Mouse (Mus musculus): ENCODE measurements around the gene Chd4.
A peak's percentile ranks its signal among the peaks of the same experiment; 100 is the strongest.
"Not testable (repeated sequence)": the region's sequence is repeated elsewhere in the genome, so short reads cannot be mapped to it uniquely, and the experiment has no call there.

Chd4 gene

GRCm38 (mm10) chr6:125095391-125096278 lies at the start of gene Chd4:
Gene Chd4, plus strand, starts transcription at chr6:125095981.
- DNase-seq (ENCODE audit: low spot score): peak; percentile 95

- DNase-seq (ENCODE audit: low spot score): peak; percentile 82
Observed at GRCm38 (mm10) chr6:125046691-125047090, 49.1 kb upstream of the Chd4 start.

GRCm38 (mm10) chr6:125049678-125050077 lies 46.1 kb upstream of the Chd4 start, which contains the start of gene Acrbp:
Gene Acrbp, plus strand, starts transcription at chr6:125049689.
- DNase-seq (ENCODE audit: low spot score): no peak

GRCm38 (mm10) chr6:125051237-125051636 lies 44.5 kb upstream of the Chd4 start:
- no peak for DNase-seq (ENCODE audit: low spot score)

GRCm38 (mm10) chr6:125061493-125061892 lies 34.3 kb upstream of the Chd4 start:
- DNase-seq (ENCODE audit: low spot score): no peak

GRCm38 (mm10) chr6:125062511-125062910 lies 33.3 kb upstream of the Chd4 start:
- DNase-seq (ENCODE audit: low spot score): no peak

GRCm38 (mm10) chr6:125063906-125064305 lies 31.9 kb upstream of the Chd4 start:
- DNase-seq (ENCODE audit: low spot score): no peak

GRCm38 (mm10) chr6:125065223-125065622 lies 30.6 kb upstream of the Chd4 start:
- not testable (repeated sequence) for DNase-seq (ENCODE audit: low spot score)

GRCm38 (mm10) chr6:125067571-125067995 lies 28.2 kb upstream of the Chd4 start, which contains the start of gene Lpar5:
Gene Lpar5, plus strand, starts transcription at chr6:125067920.
- no peak for DNase-seq (ENCODE audit: low spot score)

- DNase-seq (ENCODE audit: low spot score): peak; percentile 35
Observed at GRCm38 (mm10) chr6:125071170-125071895, 24.4 kb upstream of the Chd4 start.

GRCm38 (mm10) chr6:125071896-125072279 lies 23.9 kb upstream of the Chd4 start:
- DNase-seq (ENCODE audit: low spot score): no peak

- no peak for DNase-seq (ENCODE audit: low spot score)
Observed at GRCm38 (mm10) chr6:125073825-125074224, 22.0 kb upstream of the Chd4 start.

- no peak for DNase-seq (ENCODE audit: low spot score)
Observed at GRCm38 (mm10) chr6:125081394-125081793, 14.4 kb upstream of the Chd4 start.

GRCm38 (mm10) chr6:125081797-125082560 lies 13.8 kb upstream of the Chd4 start:
- DNase-seq (ENCODE audit: low spot score): peak; percentile 90

GRCm38 (mm10) chr6:125082801-125083386 lies 12.9 kb upstream of the Chd4 start:
- no peak for DNase-seq (ENCODE audit: low spot score)

GRCm38 (mm10) chr6:125084424-125084823 lies 11.4 kb upstream of the Chd4 start:
- DNase-seq (ENCODE audit: low spot score): peak; percentile 75

GRCm38 (mm10) chr6:125087937-125088336 lies 7.8 kb upstream of the Chd4 start:
- DNase-seq (ENCODE audit: low spot score): no peak

GRCm38 (mm10) chr6:125088561-125089321 lies 7.0 kb upstream of the Chd4 start:
- DNase-seq (ENCODE audit: low spot score): peak; percentile 80

- DNase-seq (ENCODE audit: low spot score): peak; percentile 88
Observed at GRCm38 (mm10) chr6:125089521-125090321, 6.1 kb upstream of the Chd4 start.
